Comparison of ENCODE assay signal across 21 mouse cellular contexts in genomic region chr2:9801484-9801883, GRCm38 (mm10).
DNase-seq lines count a peak whose midpoint lies in the region; ATAC-seq and TF ChIP-seq lines count a peak whose summit lies in the region.
"Had no signal": no experiment of that assay in that cellular context is flagged by ENCODE, and none has a peak within 500 bp of the region (broad histone marks: within the 10 kb centered on the region; RNA-seq: fewer than 3 reads in every experiment).

No protein-coding gene starts in this region.

- H3ac ChIP-seq in C2C12 (ENCODE audit: control insufficient read depth, insufficient read length, low read depth): no peak overlapping the region

- peak; percentile 92 for ATAC-seq in megakaryocyte, adult 5-6 weeks (ENCODE audit: poor library complexity, severe bottlenecking)
- no peak for ATAC-seq in liver, embryonic 12.5 days
- ATAC-seq in erythroid progenitor cell, adult 5-6 weeks (replicated peaks; ENCODE audit: low FRiP score, poor library complexity, severe bottlenecking): no peak
- ATAC-seq: hindbrain, postnatal 0 days had no signal

- H3K4me3 ChIP-seq in C2C12 (ENCODE audit: insufficient read depth, poor library complexity, severe bottlenecking): no peak overlapping the region
- H3K4me3 ChIP-seq in liver, embryonic 12.5 days: no peak overlapping the region
- H3K4me3 ChIP-seq: embryonic facial prominence, embryonic 13.5 days; forebrain, embryonic 10.5 days; heart, embryonic 12.5 days; limb, embryonic 15.5 days; midbrain, embryonic 10.5 days had no signal

- no peaks in the 10 kb centered on the region for H3K36me3 ChIP-seq in C2C12 (ENCODE audit: control insufficient read depth, insufficient read depth)
- H3K36me3 ChIP-seq in liver, embryonic 12.5 days: no peaks in the 10 kb centered on the region
- H3K36me3 ChIP-seq: embryonic facial prominence, embryonic 13.5 days; forebrain, embryonic 10.5 days; G1E; heart, embryonic 12.5 days; limb, embryonic 15.5 days; midbrain, embryonic 10.5 days had no signal

- H3K9me3 ChIP-seq in liver, embryonic 12.5 days (replicated peaks): no peaks in the 10 kb centered on the region
- H3K9me3 ChIP-seq: embryonic facial prominence, embryonic 13.5 days; forebrain, embryonic 10.5 days; G1E; heart, embryonic 12.5 days; limb, embryonic 15.5 days; midbrain, embryonic 10.5 days had no signal

- no peak overlapping the region for H3K4me2 ChIP-seq in liver, embryonic 12.5 days
- H3K4me2 ChIP-seq: embryonic facial prominence, embryonic 13.5 days; heart, embryonic 12.5 days; limb, embryonic 15.5 days had no signal

- no peak for TF ChIP-seq CTCF in C2C12 (IDR thresholded peaks at IDR 0.05; ENCODE audit: control insufficient read depth, insufficient read depth, insufficient read length)

- no peaks in the 10 kb centered on the region for H3K4me1 ChIP-seq in liver, embryonic 12.5 days
- H3K4me1 ChIP-seq: embryonic facial prominence, embryonic 13.5 days; forebrain, embryonic 10.5 days; limb, embryonic 15.5 days; midbrain, embryonic 10.5 days had no signal

- 17% methylated on average over 8 of the region's 8 CpGs for WGBS in liver, embryonic 12.5 days (ENCODE audit: insufficient replicate concordance)

- DNase-seq in T-cell, adult 2 months (ENCODE audit: low spot score): peak; percentile 34
- DNase-seq in thymus, postnatal 10 days (ENCODE audit: low spot score in 2 of 2): peak; percentile 16 to 19
- DNase-seq in adrenal gland, adult (ENCODE audit: inconsistent age in 2 of 2, low spot score in 1 of 2): no peak
- DNase-seq: adrenal gland, postnatal 10 days; cerebellum, adult 2 months; gastrocnemius, postnatal 14 days; kidney, adult 2 months; kidney, postnatal 14 days; layer of hippocampus, adult 9-11 months; lung, adult 18-20 months had no signal

- no peaks in the 10 kb centered on the region for H3K27me3 ChIP-seq in C2C12 (ENCODE audit: control insufficient read depth, insufficient read depth, insufficient read length)
- no peaks in the 10 kb centered on the region for H3K27me3 ChIP-seq in liver, embryonic 12.5 days (replicated peaks)
- H3K27me3 ChIP-seq: embryonic facial prominence, embryonic 13.5 days; heart, embryonic 12.5 days; limb, embryonic 15.5 days had no signal

- no peak overlapping the region for H3K9ac ChIP-seq in liver, embryonic 12.5 days
- H3K9ac ChIP-seq: embryonic facial prominence, embryonic 13.5 days; heart, embryonic 12.5 days; limb, embryonic 15.5 days had no signal

- H3K79me3 ChIP-seq in C2C12 (ENCODE audit: low read depth): no peaks in the 10 kb centered on the region

- no peaks in the 10 kb centered on the region for H3K79me2 ChIP-seq in C2C12 (ENCODE audit: control insufficient read depth, insufficient read depth)

- no peak overlapping the region for H3K27ac ChIP-seq in liver, embryonic 12.5 days
- H3K27ac ChIP-seq: embryonic facial prominence, embryonic 13.5 days; forebrain, embryonic 10.5 days; hindbrain, postnatal 0 days; limb, embryonic 15.5 days; midbrain, embryonic 10.5 days had no signal

TF ChIP-seq in C2C12, 6 proteins besides CTCF, POLR2A, EP300 and RAD21:
- TF ChIP-seq FOSL1 (IDR thresholded peaks at IDR 0.05; ENCODE audit: insufficient read depth, low read length, poor library complexity, severe bottlenecking) (no peak), MYOD1 (IDR thresholded peaks at IDR 0.05; ENCODE audit: control insufficient read depth, insufficient read length, low read depth) (peak; percentile 17), CEBPB (IDR thresholded peaks at IDR 0.05; ENCODE audit: low read depth) (peak; percentile 12)

Comparison
In these comparisons a context has a peak if more than half of its experiments do, and no peak if none do; other contexts are left out.
1. DNase-seq: peak in T-cell, adult 2 months (single experiment) and thymus, postnatal 10 days (2 of 2); none in adrenal gland, adult (0 of 2).